Mouse (Mus musculus): ENCODE measurements at regions not wholly inside any gene's neighbourhood (a gene's known extent, or its start where the extent isn't known, plus 50 kb on each side); places are given as distances from the start of the nearest gene placed in this dataset.

- no peaks in the 10 kb centered on the region for H3K36me3 ChIP-seq (replicated peaks; ENCODE audit: control insufficient read depth, insufficient read depth, low read depth, low read length)
- ATAC-seq (replicated peaks; ENCODE audit: insufficient number of reproducible peaks, low FRiP score, low TSS enrichment, low read depth) = peak; percentile 56; the same call in 1 of the 2 replicates
- no peak for DNase-seq (ENCODE audit: low spot score)
- no peaks in the 10 kb centered on the region for H3K9me3 ChIP-seq (replicated peaks; ENCODE audit: control insufficient read depth, low read length)
- no peaks in the 10 kb centered on the region for H3K4me1 ChIP-seq (ENCODE audit: control insufficient read depth, insufficient read depth, low read length)
- H3K4me3 ChIP-seq (ENCODE audit: low read depth, low read length) = no peak overlapping the region
- H3K27ac ChIP-seq (replicated peaks; ENCODE audit: low read depth, low read length) = no peak overlapping the region
- no peak overlapping the region for H3K9ac ChIP-seq (replicated peaks; ENCODE audit: low read length)
- 75% methylated on average over 12 of the region's 12 CpGs for WGBS
- H3K4me2 ChIP-seq (ENCODE audit: low read depth, low read length) = no peak overlapping the region
- no peaks in the 10 kb centered on the region for H3K27me3 ChIP-seq (ENCODE audit: control insufficient read depth, insufficient read depth, low read length)
Observed at GRCm38 (mm10) chr10:17632959-17633674, 89.9 kb upstream of the Cited2 start.

GRCm38 (mm10) chr10:17645363-17645762 lies 77.7 kb upstream of the Cited2 start:
- ATAC-seq (replicated peaks; ENCODE audit: insufficient number of reproducible peaks, low FRiP score, low TSS enrichment, low read depth) = no peak
- no peaks in the 10 kb centered on the region for H3K36me3 ChIP-seq (replicated peaks; ENCODE audit: control insufficient read depth, insufficient read depth, low read depth, low read length)
- no peak for DNase-seq (ENCODE audit: low spot score)
- no peaks in the 10 kb centered on the region for H3K27me3 ChIP-seq (ENCODE audit: control insufficient read depth, insufficient read depth, low read length)
- no peaks in the 10 kb centered on the region for H3K4me1 ChIP-seq (ENCODE audit: control insufficient read depth, insufficient read depth, low read length)
- H3K4me3 ChIP-seq (ENCODE audit: low read depth, low read length) = no peak overlapping the region
- H3K9ac ChIP-seq (replicated peaks; ENCODE audit: low read length) = no peak overlapping the region
- no peak overlapping the region for H3K27ac ChIP-seq (replicated peaks; ENCODE audit: low read depth, low read length)
- no peak overlapping the region for H3K4me2 ChIP-seq (ENCODE audit: low read depth, low read length)
- no peaks in the 10 kb centered on the region for H3K9me3 ChIP-seq (replicated peaks; ENCODE audit: control insufficient read depth, low read length)
- 88% methylated on average over 5 of the region's 5 CpGs for WGBS

GRCm38 (mm10) chr10:17646391-17646790 lies 76.6 kb upstream of the Cited2 start:
- DNase-seq (ENCODE audit: low spot score) (no peak), ATAC-seq (replicated peaks; ENCODE audit: insufficient number of reproducible peaks, low FRiP score, low TSS enrichment, low read depth) (no peak)
- Histone ChIP-seq H3K36me3 (replicated peaks; ENCODE audit: control insufficient read depth, insufficient read depth, low read depth, low read length) (no peaks in the 10 kb centered on the region), H3K9me3 (replicated peaks; ENCODE audit: control insufficient read depth, low read length) (no peaks in the 10 kb centered on the region), H3K27me3 (ENCODE audit: control insufficient read depth, insufficient read depth, low read length) (no peaks in the 10 kb centered on the region), H3K4me2 (ENCODE audit: low read depth, low read length) (no peak overlapping the region), H3K4me3 (ENCODE audit: low read depth, low read length) (no peak overlapping the region), H3K27ac (replicated peaks; ENCODE audit: low read depth, low read length) (no peak overlapping the region), H3K9ac (replicated peaks; ENCODE audit: low read length) (no peak overlapping the region), H3K4me1 (ENCODE audit: control insufficient read depth, insufficient read depth, low read length) (no peaks in the 10 kb centered on the region)
- 90% methylated on average over 4 of the region's 4 CpGs for WGBS

- ATAC-seq (replicated peaks; ENCODE audit: insufficient number of reproducible peaks, low FRiP score, low TSS enrichment, low read depth) = no peak
Observed at GRCm38 (mm10) chr10:17648077-17648476, 74.9 kb upstream of the Cited2 start.

GRCm38 (mm10) chr10:17650997-17651750 lies 71.8 kb upstream of the Cited2 start:
- Histone ChIP-seq H3K4me2 (ENCODE audit: low read depth, low read length) (no peak overlapping the region), H3K9ac (replicated peaks; ENCODE audit: low read length) (no peak overlapping the region), H3K36me3 (replicated peaks; ENCODE audit: control insufficient read depth, insufficient read depth, low read depth, low read length) (no peaks in the 10 kb centered on the region), H3K4me1 (ENCODE audit: control insufficient read depth, insufficient read depth, low read length) (no peaks in the 10 kb centered on the region), H3K9me3 (replicated peaks; ENCODE audit: control insufficient read depth, low read length) (no peaks in the 10 kb centered on the region), H3K27me3 (ENCODE audit: control insufficient read depth, insufficient read depth, low read length) (no peaks in the 10 kb centered on the region), H3K27ac (replicated peaks; ENCODE audit: low read depth, low read length) (no peak overlapping the region), H3K4me3 (ENCODE audit: low read depth, low read length) (no peak overlapping the region)
- WGBS = 87% methylated on average over 6 of the region's 6 CpGs
- ATAC-seq (replicated peaks; ENCODE audit: insufficient number of reproducible peaks, low FRiP score, low TSS enrichment, low read depth) (no peak), DNase-seq (ENCODE audit: low spot score) (no peak)

More at GRCm38 (mm10) chr10:17648077-17648476, 74.9 kb upstream of the Cited2 start:
- H3K27ac ChIP-seq (replicated peaks; ENCODE audit: low read depth, low read length) = no peak overlapping the region
- 68% methylated on average over 6 of the region's 6 CpGs for WGBS
- H3K9ac ChIP-seq (replicated peaks; ENCODE audit: low read length) = no peak overlapping the region
- no peaks in the 10 kb centered on the region for H3K36me3 ChIP-seq (replicated peaks; ENCODE audit: control insufficient read depth, insufficient read depth, low read depth, low read length)
- no peak overlapping the region for H3K4me3 ChIP-seq (ENCODE audit: low read depth, low read length)
- H3K27me3 ChIP-seq (ENCODE audit: control insufficient read depth, insufficient read depth, low read length) = no peaks in the 10 kb centered on the region
- no peaks in the 10 kb centered on the region for H3K9me3 ChIP-seq (replicated peaks; ENCODE audit: control insufficient read depth, low read length)
- H3K4me1 ChIP-seq (ENCODE audit: control insufficient read depth, insufficient read depth, low read length) = no peaks in the 10 kb centered on the region
- H3K4me2 ChIP-seq (ENCODE audit: low read depth, low read length) = no peak overlapping the region
- DNase-seq (ENCODE audit: low spot score) = no peak

- H3K36me3 ChIP-seq (replicated peaks; ENCODE audit: control insufficient read depth, insufficient read depth, low read depth, low read length) = no peaks in the 10 kb centered on the region
- H3K9me3 ChIP-seq (replicated peaks; ENCODE audit: control insufficient read depth, low read length) = no peaks in the 10 kb centered on the region
- 38% methylated on average over 6 of the region's 6 CpGs for WGBS
- no peaks in the 10 kb centered on the region for H3K27me3 ChIP-seq (ENCODE audit: control insufficient read depth, insufficient read depth, low read length)
- H3K9ac ChIP-seq (replicated peaks; ENCODE audit: low read length) = no peak overlapping the region
- ATAC-seq (replicated peaks; ENCODE audit: insufficient number of reproducible peaks, low FRiP score, low TSS enrichment, low read depth) = no peak
- H3K4me2 ChIP-seq (ENCODE audit: low read depth, low read length) = no peak overlapping the region
- no peak for DNase-seq (ENCODE audit: low spot score)
- no peaks in the 10 kb centered on the region; the same call in 1 of the 2 replicates for H3K4me1 ChIP-seq (ENCODE audit: control insufficient read depth, insufficient read depth, low read length)
- no peak overlapping the region for H3K27ac ChIP-seq (replicated peaks; ENCODE audit: low read depth, low read length)
- no peak overlapping the region for H3K4me3 ChIP-seq (ENCODE audit: low read depth, low read length)
Observed at GRCm38 (mm10) chr10:17653325-17653724, 69.7 kb upstream of the Cited2 start.

- ATAC-seq (replicated peaks; ENCODE audit: insufficient number of reproducible peaks, low FRiP score, low TSS enrichment, low read depth) (no peak), DNase-seq (ENCODE audit: low spot score) (no peak)
- H3K4me3 ChIP-seq (ENCODE audit: low read depth, low read length) = no peak overlapping the region
- H3K4me2 ChIP-seq (ENCODE audit: low read depth, low read length) = no peak overlapping the region
- no peak overlapping the region for H3K9ac ChIP-seq (replicated peaks; ENCODE audit: low read length)
- H3K9me3 ChIP-seq (replicated peaks; ENCODE audit: control insufficient read depth, low read length) = no peaks in the 10 kb centered on the region
- no peak overlapping the region for H3K27ac ChIP-seq (replicated peaks; ENCODE audit: low read depth, low read length)
- no peaks in the 10 kb centered on the region for H3K36me3 ChIP-seq (replicated peaks; ENCODE audit: control insufficient read depth, insufficient read depth, low read depth, low read length)
- no peaks in the 10 kb centered on the region; the same call in 1 of the 2 replicates for H3K4me1 ChIP-seq (ENCODE audit: control insufficient read depth, insufficient read depth, low read length)
- H3K27me3 ChIP-seq (ENCODE audit: control insufficient read depth, insufficient read depth, low read length) = no peaks in the 10 kb centered on the region
- WGBS = 57% methylated on average over 9 of the region's 9 CpGs
Observed at GRCm38 (mm10) chr10:17653785-17654184, 69.2 kb upstream of the Cited2 start.

GRCm38 (mm10) chr10:17654308-17654858 lies 68.6 kb upstream of the Cited2 start:
- ATAC-seq (replicated peaks; ENCODE audit: insufficient number of reproducible peaks, low FRiP score, low TSS enrichment, low read depth) (no peak), DNase-seq (ENCODE audit: low spot score) (no peak)
- Histone ChIP-seq H3K27me3 (ENCODE audit: control insufficient read depth, insufficient read depth, low read length) (no peaks in the 10 kb centered on the region), H3K4me1 (ENCODE audit: control insufficient read depth, insufficient read depth, low read length) (no peaks in the 10 kb centered on the region; the same call in 1 of the 2 replicates), H3K9ac (replicated peaks; ENCODE audit: low read length) (no peak overlapping the region), H3K4me3 (ENCODE audit: low read depth, low read length) (no peak overlapping the region), H3K4me2 (ENCODE audit: low read depth, low read length) (no peak overlapping the region), H3K27ac (replicated peaks; ENCODE audit: low read depth, low read length) (no peak overlapping the region), H3K9me3 (replicated peaks; ENCODE audit: control insufficient read depth, low read length) (no peaks in the 10 kb centered on the region), H3K36me3 (replicated peaks; ENCODE audit: control insufficient read depth, insufficient read depth, low read depth, low read length) (no peaks in the 10 kb centered on the region)
- WGBS = 67% methylated on average over 2 of the region's 2 CpGs

Data from embryonic facial prominence, embryonic 11.5 days (tissue).